Mouse (Mus musculus) thymus, adult 2 months (tissue): ENCODE measurements around the gene Retreg2.

ENCODE experiments used
- CTCF ChIP-seq: fragments of 200-500 bp; IDR thresholded peaks from 2 replicates; pipeline ENCODE4 v1.5.1; 2012; ENCODE audit warnings: mild to moderate bottlenecking, control low read depth, low read length, moderate library complexity, borderline replicate concordance; ENCODE audit not compliant: control insufficient read depth, poor library complexity, insufficient read depth; ENCODE audit errors: extremely low read depth
- POLR2A ChIP-seq: fragments of 200-500 bp; IDR thresholded peaks from 2 replicates; pipeline ENCODE4 v1.6.1; 2012; ENCODE audit warnings: mild to moderate bottlenecking, low read length, control low read depth, moderate library complexity; ENCODE audit not compliant: control insufficient read depth, poor library complexity, insufficient read depth; ENCODE audit errors: extremely low read depth

GRCm38 (mm10) chr1:75122211-75122610 lies 20.4 kb upstream of the Retreg2 start:
- TF ChIP-seq CTCF (no peak), POLR2A (no peak)
